Mouse (Mus musculus): Measurements from ENCODE around the gene Mum1l1. TPM values are rescaled to one million over a fixed set of nuclear protein-coding genes. Genes with fewer than 3 reads are reported as not detected.
"Not testable (repeated sequence)": the region's sequence is repeated elsewhere in the genome, so short reads cannot be mapped to it uniquely, and the experiment has no call there.

The Mum1l1 gene
- polyA plus RNA-seq (2015; fragmentation: Nextera tagmentation; extraction: Ambion mirVana), result 37.4 and 38.0 TPM in 2 replicates

DNA sequence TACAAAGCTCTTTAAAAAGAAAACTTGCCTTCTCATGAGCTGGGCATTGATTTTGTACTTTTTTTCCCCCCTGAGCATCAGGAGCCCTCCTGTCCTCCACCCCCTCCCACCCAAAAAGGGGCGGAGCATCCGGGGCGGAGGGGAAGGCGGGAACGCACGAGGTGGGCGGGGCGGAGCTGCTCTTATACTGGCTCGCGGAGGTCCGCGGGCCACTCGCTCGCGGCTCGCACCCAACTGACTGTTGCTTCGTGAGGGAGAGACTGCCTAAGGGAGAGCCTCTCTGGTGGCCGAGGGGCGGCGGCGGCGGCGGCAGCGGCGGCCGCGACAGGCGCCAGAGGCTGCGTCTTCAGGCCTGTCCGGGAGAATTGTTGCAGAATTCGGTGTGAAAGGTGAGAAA lies at the start of gene Mum1l1:
Gene Mum1l1 (plus strand): TSS at position 214 of the 397 bp plus-strand sequence.
- peak within 1 kb of the TSS; percentile 51 for H3K4me3 ChIP-seq
- peak; percentile 96 for ATAC-seq (ENCODE audit: borderline replicate concordance, extremely low read depth, low FRiP score, low TSS enrichment)
- 8% methylated on average over 31 of the region's 31 CpGs for WGBS
- peak within 1 kb of the TSS; percentile 47 for H3K9ac ChIP-seq
- no peak within 1 kb of the TSS for H3K27ac ChIP-seq
- H3K4me2 ChIP-seq, result peak within 1 kb of the TSS; percentile 59
- H3K27me3 ChIP-seq, result no peaks in the 10 kb centered on the region
- H3K36me3 ChIP-seq, result no peaks in the 10 kb centered on the region
- no peaks in the 10 kb centered on the region for H3K9me3 ChIP-seq
- 0 out of 2 replicates have a peak, but pooled peaks cover 6% of the 10 kb centered on the region for H3K4me1 ChIP-seq

DNA sequence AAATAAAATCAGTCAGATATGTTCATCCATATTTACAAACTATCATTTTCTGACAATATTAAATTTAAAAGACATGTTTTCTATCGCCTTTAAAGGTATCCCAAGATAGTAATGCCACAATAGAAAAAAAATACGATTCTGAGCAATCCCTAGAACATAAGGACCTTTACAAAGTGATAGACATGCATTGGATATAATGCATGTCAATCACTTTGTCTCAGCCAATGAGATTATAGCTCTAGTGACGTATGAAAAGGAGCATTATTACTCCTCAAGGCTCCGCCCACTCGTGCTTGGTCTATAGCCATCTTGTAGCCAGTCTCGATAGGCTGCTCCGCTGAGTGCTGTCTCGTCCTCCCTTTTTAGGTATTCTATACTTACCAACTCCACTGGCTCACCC lies 30.9 kb upstream of the Mum1l1 start, which contains the start of gene 4933428M09Rik:
Gene 4933428M09Rik (plus strand): TSS at position 301 of the 400 bp plus-strand sequence.
- Histone ChIP-seq H3K4me2 (no peak within 1 kb of the TSS), H3K36me3 (no peaks in the 10 kb centered on the region), H3K4me1 (no peaks in the 10 kb centered on the region), H3K9me3 (no peaks in the 10 kb centered on the region), H3K27ac (no peak within 1 kb of the TSS), H3K4me3 (no peak within 1 kb of the TSS), H3K9ac (no peak within 1 kb of the TSS), H3K27me3 (no peaks in the 10 kb centered on the region)
- WGBS, result 84% methylated on average over 8 of the region's 8 CpGs
- ATAC-seq (ENCODE audit: borderline replicate concordance, extremely low read depth, low FRiP score, low TSS enrichment), result no peak

DNA sequence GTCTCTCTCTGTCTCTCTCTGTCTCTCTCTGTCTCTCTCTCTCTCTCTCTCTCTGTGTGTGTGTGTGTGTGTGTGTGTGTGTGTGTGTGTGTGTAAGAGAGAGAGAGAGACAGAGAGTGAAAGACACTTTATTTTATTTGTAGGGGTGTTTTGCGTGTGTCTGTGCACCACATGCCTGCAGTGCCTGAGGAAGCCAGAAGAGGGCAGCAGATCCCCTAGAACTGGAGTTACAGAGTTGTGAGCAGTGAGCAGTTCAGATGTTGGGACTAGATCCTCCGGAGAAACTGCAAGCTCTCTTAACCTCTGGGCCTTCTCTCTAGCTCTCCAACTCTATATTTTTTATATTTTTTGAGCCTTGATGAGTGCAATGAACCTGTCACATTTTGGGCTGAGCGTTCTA lies 18.3 kb upstream of the Mum1l1 start:
- not testable (repeated sequence) for H3K4me1 ChIP-seq; H3K27ac ChIP-seq; H3K9ac ChIP-seq; H3K4me2 ChIP-seq; H3K4me3 ChIP-seq; H3K36me3 ChIP-seq; ATAC-seq (ENCODE audit: borderline replicate concordance, extremely low read depth, low FRiP score, low TSS enrichment); H3K27me3 ChIP-seq; H3K9me3 ChIP-seq
- 89% methylated on average over 3 of the region's 3 CpGs for WGBS

DNA sequence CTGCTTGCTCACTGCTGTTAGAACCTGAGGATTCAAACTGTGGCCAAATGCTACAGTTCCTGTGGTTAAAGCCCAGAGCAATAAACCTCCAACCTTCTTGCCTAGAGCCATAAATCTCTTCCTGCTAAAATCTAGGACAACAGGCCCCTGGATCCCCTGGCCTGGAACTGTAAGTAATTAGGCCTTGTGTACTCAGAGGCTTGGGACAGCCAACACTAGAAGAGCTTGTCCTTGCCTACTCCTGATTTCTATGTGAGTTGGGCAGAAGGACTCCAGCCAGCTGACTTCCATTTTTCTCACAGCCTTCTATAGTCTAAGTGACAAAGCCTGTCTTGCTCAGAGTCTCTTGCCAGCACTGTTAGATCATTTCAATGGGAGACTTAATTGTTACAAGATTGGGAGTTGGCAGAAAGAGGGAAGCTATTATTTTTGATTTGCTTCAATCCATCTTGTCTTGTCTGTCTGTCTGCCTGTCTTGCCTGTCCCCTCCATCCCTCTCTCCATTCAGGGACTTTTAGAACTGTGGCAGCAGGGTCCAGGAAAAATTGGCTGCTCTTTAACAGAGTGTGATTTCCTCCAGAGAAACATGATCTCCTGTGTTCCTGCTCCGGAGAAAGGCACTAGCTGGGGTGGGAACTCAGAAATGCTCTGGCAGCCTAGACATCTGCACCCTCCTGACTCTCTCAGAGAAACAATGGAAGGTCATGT lies 15.1 kb upstream of the Mum1l1 start:
- no peaks in the 10 kb centered on the region for H3K27me3 ChIP-seq
- no peak overlapping the region for H3K9ac ChIP-seq
- no peaks in the 10 kb centered on the region for H3K9me3 ChIP-seq
- H3K36me3 ChIP-seq, result no peaks in the 10 kb centered on the region
- ATAC-seq (ENCODE audit: borderline replicate concordance, extremely low read depth, low FRiP score, low TSS enrichment), result no peak
- H3K4me1 ChIP-seq, result no peaks in the 10 kb centered on the region
- no peak overlapping the region for H3K27ac ChIP-seq
- no peak overlapping the region for H3K4me3 ChIP-seq
- no peak overlapping the region for H3K4me2 ChIP-seq
- WGBS, result 27% methylated on average over 1 of the region's 1 CpGs

DNA sequence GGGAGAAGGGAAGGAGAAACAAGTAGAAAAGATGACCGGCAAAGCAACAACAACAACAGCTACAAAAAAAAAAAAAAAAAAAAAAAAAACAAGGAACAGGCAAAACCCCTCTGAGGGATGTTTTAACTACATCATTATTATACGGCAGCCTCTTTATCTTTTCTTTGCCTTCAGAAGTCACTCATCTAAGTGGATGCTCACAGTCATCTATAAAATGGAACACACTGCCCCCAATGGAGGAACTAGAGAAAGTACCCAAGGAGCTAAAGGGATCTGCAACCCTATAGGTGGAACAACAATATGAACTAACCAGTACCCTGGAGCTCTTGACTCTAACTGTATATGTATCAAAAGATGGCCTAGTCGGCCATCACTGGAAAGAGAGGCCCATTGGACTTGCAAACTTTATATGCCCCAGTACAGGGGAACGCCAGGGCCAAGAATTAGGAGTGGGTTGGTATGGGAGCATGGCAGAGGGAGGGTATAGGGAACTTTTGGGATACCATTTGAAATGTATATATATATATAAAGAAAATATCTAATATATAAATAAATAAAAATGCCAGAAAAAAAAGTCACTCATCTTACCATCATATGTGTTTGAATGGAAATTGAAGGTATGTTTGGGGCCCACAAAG lies 532 bp upstream of the Mum1l1 start:
- peak overlapping the region; percentile 59; the same call in 1 of the 2 replicates for H3K4me2 ChIP-seq
- H3K9ac ChIP-seq, H3K27me3 ChIP-seq, H3K4me3 ChIP-seq, H3K4me1 ChIP-seq, H3K36me3 ChIP-seq, H3K9me3 ChIP-seq, H3K27ac ChIP-seq: not testable (repeated sequence)
- 70% methylated on average over 4 of the region's 4 CpGs for WGBS
- 0 out of 2 replicates have a peak, but pooled peaks have one; percentile 35 for ATAC-seq (ENCODE audit: borderline replicate concordance, extremely low read depth, low FRiP score, low TSS enrichment)

DNA sequence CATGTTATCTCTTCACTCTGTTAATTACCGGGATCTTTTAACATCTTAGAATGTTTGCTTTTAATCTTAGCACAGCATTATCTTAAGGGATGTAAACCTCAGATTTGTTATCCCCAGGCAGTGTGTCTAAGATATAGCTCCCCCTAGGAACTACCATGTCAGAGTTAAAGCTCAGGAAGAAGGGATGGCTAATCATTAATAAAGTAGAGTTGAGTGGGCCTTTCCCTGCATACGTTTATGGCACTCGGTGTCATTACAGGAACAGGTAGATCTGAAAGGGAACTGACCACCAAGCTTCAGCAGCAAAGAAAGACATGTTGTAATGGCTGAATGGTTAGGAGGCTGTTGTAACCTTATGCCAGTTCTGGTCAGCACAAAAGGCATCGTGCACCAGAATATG lies 4.9 kb downstream of the Mum1l1 start:
- Histone ChIP-seq H3K27me3 (no peaks in the 10 kb centered on the region), H3K9me3 (no peaks in the 10 kb centered on the region)
- WGBS, result 43% methylated on average over 4 of the region's 4 CpGs

DNA sequence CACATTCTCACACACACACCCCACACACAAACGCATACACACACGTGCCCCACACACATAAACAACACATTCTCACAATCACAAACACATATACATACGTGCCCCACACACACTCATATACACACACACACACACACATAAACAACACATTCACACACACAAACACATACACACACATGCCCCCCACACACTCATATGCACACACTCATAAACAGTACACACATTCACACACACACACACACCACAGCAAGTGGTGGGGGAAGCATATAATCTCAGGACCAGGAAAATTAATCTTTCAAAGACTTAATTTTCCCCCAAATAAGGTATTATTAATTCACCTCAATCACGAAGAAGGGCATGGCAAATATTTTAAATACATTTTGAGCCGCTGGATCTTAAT lies 6.6 kb downstream of the Mum1l1 start:
- Histone ChIP-seq H3K9me3 (no peaks in the 10 kb centered on the region), H3K4me2 (peak overlapping the region; percentile 48; the same call in 1 of the 2 replicates), H3K9ac (no peak overlapping the region), H3K36me3 (no peaks in the 10 kb centered on the region), H3K27me3 (no peaks in the 10 kb centered on the region), H3K27ac (no peak overlapping the region), H3K4me3 (no peak overlapping the region), H3K4me1 (0 out of 2 replicates have a peak, but pooled peaks cover 2% of the 10 kb centered on the region)
- WGBS, result 47% methylated on average over 5 of the region's 5 CpGs
- no peak for ATAC-seq (ENCODE audit: borderline replicate concordance, extremely low read depth, low FRiP score, low TSS enrichment)

More for the DNA sequence above, 4.9 kb downstream of the Mum1l1 start:
- Histone ChIP-seq H3K36me3 (no peaks in the 10 kb centered on the region), H3K9ac (no peak overlapping the region), H3K4me1 (0 out of 2 replicates have a peak, but pooled peaks cover 6% of the 10 kb centered on the region), H3K4me3 (no peak overlapping the region), H3K27ac (no peak overlapping the region), H3K4me2 (no peak overlapping the region)
- ATAC-seq (ENCODE audit: borderline replicate concordance, extremely low read depth, low FRiP score, low TSS enrichment), result no peak

DNA sequence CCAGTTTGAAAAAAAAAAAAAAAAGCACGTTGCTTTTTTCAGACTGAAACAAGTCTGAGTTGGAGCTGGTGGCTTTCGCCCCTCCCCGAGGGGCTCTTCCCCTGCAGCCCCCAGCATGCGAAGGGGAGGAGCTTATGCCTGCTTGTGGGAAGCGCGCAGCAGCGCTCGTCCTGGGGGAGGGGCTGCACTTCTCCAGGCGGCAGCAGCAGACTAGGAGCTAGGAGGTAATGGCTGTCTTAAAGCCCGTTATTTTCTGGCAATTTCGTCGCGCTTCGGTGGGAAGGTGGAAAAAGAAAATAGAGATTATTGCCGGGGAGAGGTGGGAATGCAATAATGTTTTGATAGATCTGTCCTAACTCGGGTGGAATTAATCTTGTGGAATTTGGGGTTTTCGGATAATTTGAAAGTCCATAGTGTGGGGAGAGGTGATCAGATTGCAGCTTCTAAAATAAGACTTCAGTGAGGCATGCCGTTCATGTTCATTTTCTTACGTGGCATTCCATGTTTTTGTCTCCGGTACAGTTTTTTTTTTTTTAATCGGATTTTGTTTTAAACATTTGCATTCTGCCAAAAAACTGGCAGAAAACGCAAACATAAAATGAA lies 7.2 kb downstream of the Mum1l1 start:
- Histone ChIP-seq H3K36me3 (no peaks in the 10 kb centered on the region), H3K4me3 (peak overlapping the region; percentile 41), H3K27me3 (no peaks in the 10 kb centered on the region), H3K27ac (peak overlapping the region; percentile 55; the same call in 1 of the 2 replicates), H3K4me2 (peak overlapping the region; percentile 48), H3K4me1 (no peaks in the 10 kb centered on the region), H3K9ac (0 out of 2 replicates have a peak overlapping the region, but pooled peaks have one; percentile 13), H3K9me3 (no peaks in the 10 kb centered on the region)
- peak; percentile 91 for ATAC-seq (ENCODE audit: borderline replicate concordance, extremely low read depth, low FRiP score, low TSS enrichment)
- WGBS, result 19% methylated on average over 22 of the region's 22 CpGs

DNA sequence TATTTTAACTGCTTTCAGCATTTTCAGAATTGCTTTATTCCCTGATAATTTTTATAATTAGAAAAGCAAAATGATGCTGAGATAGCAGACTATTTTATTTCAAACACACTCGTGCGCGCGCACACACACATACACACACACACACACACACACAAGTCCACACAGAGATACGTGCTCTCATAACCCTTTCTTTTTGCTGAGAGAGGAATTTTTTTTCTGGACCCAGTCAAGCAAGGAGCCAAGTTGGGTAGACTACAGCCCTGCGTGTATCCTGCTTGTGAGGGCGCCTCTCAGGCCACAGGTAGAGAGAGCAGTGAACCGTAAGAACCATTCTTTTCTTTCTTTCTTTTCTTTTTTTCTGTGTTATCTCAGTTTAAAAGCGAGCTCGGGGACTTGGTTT lies 7.9 kb downstream of the Mum1l1 start:
- peak overlapping the region; percentile 41 for H3K4me3 ChIP-seq
- H3K9ac ChIP-seq, result no peak overlapping the region
- H3K27ac ChIP-seq, result peak overlapping the region; percentile 55
- no peak for ATAC-seq (ENCODE audit: borderline replicate concordance, extremely low read depth, low FRiP score, low TSS enrichment)
- no peaks in the 10 kb centered on the region for H3K27me3 ChIP-seq
- H3K4me2 ChIP-seq, result peak overlapping the region; percentile 48
- WGBS, result 49% methylated on average over 10 of the region's 10 CpGs
- H3K36me3 ChIP-seq, result no peaks in the 10 kb centered on the region
- no peaks in the 10 kb centered on the region for H3K4me1 ChIP-seq
- H3K9me3 ChIP-seq, result no peaks in the 10 kb centered on the region

DNA sequence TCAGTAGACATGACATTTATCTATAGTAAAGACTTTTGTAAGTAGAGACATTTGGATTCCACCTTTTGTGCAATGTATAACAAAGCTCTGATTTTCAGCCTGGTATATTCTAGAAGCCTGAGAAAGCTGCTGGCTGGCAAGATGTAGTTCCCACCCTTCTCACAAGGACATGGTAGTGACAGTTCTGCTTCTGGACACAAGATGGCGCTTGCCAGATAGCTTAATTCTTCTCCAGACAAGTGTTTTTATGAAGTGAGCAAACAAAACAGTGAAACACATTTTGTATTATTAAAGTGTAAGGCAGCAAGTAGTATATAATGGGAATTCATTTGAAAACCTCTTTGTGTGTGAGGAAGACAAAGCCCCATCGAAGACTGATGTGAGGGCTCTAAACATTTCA lies 9.2 kb downstream of the Mum1l1 start:
- H3K4me1 ChIP-seq, result no peaks in the 10 kb centered on the region
- no peak overlapping the region for H3K9ac ChIP-seq
- no peak overlapping the region for H3K4me3 ChIP-seq
- no peak overlapping the region for H3K27ac ChIP-seq
- WGBS, result 27% methylated on average over 2 of the region's 2 CpGs
- H3K27me3 ChIP-seq, result no peaks in the 10 kb centered on the region
- no peak overlapping the region for H3K4me2 ChIP-seq
- no peaks in the 10 kb centered on the region for H3K9me3 ChIP-seq
- ATAC-seq (ENCODE audit: borderline replicate concordance, extremely low read depth, low FRiP score, low TSS enrichment), result no peak
- no peaks in the 10 kb centered on the region for H3K36me3 ChIP-seq

DNA sequence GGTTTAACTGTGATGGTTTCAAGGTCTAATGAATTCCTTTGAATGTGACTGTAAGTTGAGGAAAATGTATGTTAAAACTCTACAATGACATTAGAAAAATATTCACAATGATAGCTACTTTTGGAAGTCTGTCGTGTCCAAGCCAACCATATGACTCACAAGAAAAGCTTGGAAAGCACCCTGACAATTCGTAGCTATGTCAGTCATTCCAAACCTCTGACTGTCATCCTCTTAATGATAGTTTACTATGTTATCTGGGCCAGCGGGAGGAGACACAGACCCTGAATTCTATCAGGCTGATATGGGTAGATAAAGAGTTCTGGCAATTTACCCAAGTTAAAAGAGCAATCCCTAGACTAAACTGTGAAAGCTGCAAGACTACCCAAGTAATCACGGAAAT lies 11.0 kb downstream of the Mum1l1 start:
- no peak overlapping the region for H3K9ac ChIP-seq
- H3K27ac ChIP-seq, result no peak overlapping the region

DNA sequence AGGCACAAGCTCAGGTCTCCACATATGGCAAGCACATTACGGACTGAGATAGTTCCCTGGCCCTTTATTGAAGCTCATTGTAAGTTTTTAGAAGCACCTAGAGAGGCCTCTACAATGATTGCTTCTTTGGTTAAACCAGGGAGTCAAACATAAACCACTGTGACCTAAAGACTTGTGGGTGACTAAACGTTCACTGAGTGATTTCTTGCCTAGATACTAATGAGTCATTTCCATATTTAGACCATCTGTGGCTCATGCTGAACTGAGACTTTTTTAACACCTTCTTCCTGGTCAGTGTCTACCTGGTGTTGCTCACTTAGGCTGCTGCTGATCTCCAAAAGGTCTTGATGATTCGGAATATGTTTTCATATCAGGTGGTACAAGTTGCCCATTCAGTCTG lies 12.1 kb downstream of the Mum1l1 start:
- no peak overlapping the region for H3K27ac ChIP-seq
- no peaks in the 10 kb centered on the region for H3K4me1 ChIP-seq
- H3K9ac ChIP-seq, result no peak overlapping the region
- no peak overlapping the region for H3K4me2 ChIP-seq
- no peak for ATAC-seq (ENCODE audit: borderline replicate concordance, extremely low read depth, low FRiP score, low TSS enrichment)
- 73% methylated on average over 3 of the region's 3 CpGs for WGBS
- H3K36me3 ChIP-seq, result no peaks in the 10 kb centered on the region
- H3K4me3 ChIP-seq, result no peak overlapping the region
- H3K9me3 ChIP-seq, result no peaks in the 10 kb centered on the region
- H3K27me3 ChIP-seq, result no peaks in the 10 kb centered on the region

More for the DNA sequence above, 11.0 kb downstream of the Mum1l1 start:
- WGBS, result 43% methylated on average over 4 of the region's 4 CpGs
- Histone ChIP-seq H3K4me2 (no peak overlapping the region), H3K27me3 (no peaks in the 10 kb centered on the region), H3K4me1 (no peaks in the 10 kb centered on the region), H3K36me3 (no peaks in the 10 kb centered on the region), H3K9me3 (no peaks in the 10 kb centered on the region), H3K4me3 (no peak overlapping the region)
- ATAC-seq (ENCODE audit: borderline replicate concordance, extremely low read depth, low FRiP score, low TSS enrichment), result no peak
